Mouse (Mus musculus) ovary, adult 10 weeks (tissue): Measurements from ENCODE around the gene Olfr625-ps1. TPM values are rescaled to one million over a fixed set of nuclear protein-coding genes. Genes with fewer than 3 reads are reported as not detected.

Experiments used
- polyA plus RNA-seq: library from polyadenylated mRNA; stranded (reverse); fragments of 350-450 nt; fragmentation: Illumina TruSeq; extraction: RNeasy Lipid Tissue Mini Kit (QIAGEN cat#74804); gene quantifications from one replicate; pipeline ENCODE4 v1.2.3, GENCODE M21; 2014

Olfr625-ps1 gene
- not detected for polyA plus RNA-seq

GRCm38 (mm10) chr7:103682420-103682819 lies at the start of gene Olfr625-ps1:
Olfr625-ps1 (plus strand) TSS chr7:103682720.

DNA sequence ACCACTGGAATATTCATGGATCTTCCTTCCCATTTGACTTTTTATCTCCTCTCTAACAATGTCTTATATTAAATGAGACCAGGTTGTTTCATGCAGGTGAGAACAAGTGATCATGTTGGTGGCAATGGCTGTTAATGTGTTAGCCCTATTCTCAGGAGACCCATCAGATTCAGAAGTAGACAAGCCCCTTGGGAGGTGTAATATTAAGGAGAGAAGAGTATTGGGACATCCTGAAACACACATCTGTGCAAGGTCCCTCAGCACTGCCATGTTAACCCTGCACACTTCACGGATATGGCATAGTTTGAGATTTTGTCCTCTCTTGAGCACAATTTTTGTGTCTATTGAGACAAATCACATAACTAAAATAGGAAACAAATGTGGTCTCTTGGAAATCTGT lies 39.9 kb upstream of the Olfr625-ps1 start, which contains the start of gene Olfr622:
Olfr622 (minus strand) TSS at position 101 of the 400 bp plus-strand sequence.

GRCm38 (mm10) chr7:103663598-103663997 lies 18.9 kb upstream of the Olfr625-ps1 start, which contains the start of gene Olfr623:
Olfr623 (minus strand) TSS chr7:103663698.

GRCm38 (mm10) chr7:103671091-103671490 lies 11.4 kb upstream of the Olfr625-ps1 start, which contains the start of gene Olfr624:
Olfr624 (minus strand) TSS chr7:103671191.

GRCm38 (mm10) chr7:103714371-103714770 lies 31.9 kb downstream of the Olfr625-ps1 start, which contains the start of gene Olfr243:
Olfr243 (plus strand) TSS chr7:103714671.

GRCm38 (mm10) chr7:103730074-103730473 lies 47.6 kb downstream of the Olfr625-ps1 start, which contains the start of gene Olfr628:
Olfr628 (plus strand) TSS chr7:103730374.

Other genes with a start within 250 kb of the Olfr625-ps1 start
- not detected for gene Olfr605, start 237.3 kb upstream of the Olfr625-ps1 start, polyA plus RNA-seq
- not detected for gene Olfr606, start 233.7 kb upstream of the Olfr625-ps1 start, polyA plus RNA-seq
- gene Olfr607, start 218.6 kb upstream of the Olfr625-ps1 start, polyA plus RNA-seq, result not detected
- gene Olfr608, start 212.8 kb upstream of the Olfr625-ps1 start, polyA plus RNA-seq, result not detected
- gene Olfr609, start 184.7 kb upstream of the Olfr625-ps1 start, polyA plus RNA-seq, result not detected
- gene Olfr610, start 170.6 kb upstream of the Olfr625-ps1 start, polyA plus RNA-seq, result not detected
- not detected for gene Olfr611, start 161.9 kb upstream of the Olfr625-ps1 start, polyA plus RNA-seq
- not detected for gene Olfr612, start 140.0 kb upstream of the Olfr625-ps1 start, polyA plus RNA-seq
- not detected for gene Olfr613, start 134.6 kb upstream of the Olfr625-ps1 start, polyA plus RNA-seq
- not detected for gene Olfr615, start 126.6 kb upstream of the Olfr625-ps1 start, polyA plus RNA-seq
- gene Olfr616, start 113.6 kb upstream of the Olfr625-ps1 start, polyA plus RNA-seq, result not detected
- not detected for gene Olfr617, start 109.7 kb upstream of the Olfr625-ps1 start, polyA plus RNA-seq
- gene Olfr618, start 92.6 kb upstream of the Olfr625-ps1 start, polyA plus RNA-seq, result not detected
- not detected for gene Olfr619, start 82.1 kb upstream of the Olfr625-ps1 start, polyA plus RNA-seq
- not detected for gene Olfr620, start 70.2 kb upstream of the Olfr625-ps1 start, polyA plus RNA-seq
- gene Olfr622, start 40.0 kb upstream of the Olfr625-ps1 start, polyA plus RNA-seq, result not detected
- not detected for gene Olfr623, start 19.0 kb upstream of the Olfr625-ps1 start, polyA plus RNA-seq
- 0.63 TPM for gene Olfr624, start 11.5 kb upstream of the Olfr625-ps1 start, polyA plus RNA-seq
- gene Olfr243, start 32.0 kb downstream of the Olfr625-ps1 start, polyA plus RNA-seq, result not detected
- not detected for gene Olfr628, start 47.7 kb downstream of the Olfr625-ps1 start, polyA plus RNA-seq
- not detected for gene Olfr629, start 62.2 kb downstream of the Olfr625-ps1 start, polyA plus RNA-seq
- not detected for gene Olfr630, start 74.6 kb downstream of the Olfr625-ps1 start, polyA plus RNA-seq
- not detected for gene Olfr69, start 88.9 kb downstream of the Olfr625-ps1 start, polyA plus RNA-seq
- gene Olfr68, start 97.0 kb downstream of the Olfr625-ps1 start, polyA plus RNA-seq, result not detected
- gene Olfr67, start 109.1 kb downstream of the Olfr625-ps1 start, polyA plus RNA-seq, result not detected
- 2.9 TPM for gene Hbb-bt, start 131.3 kb downstream of the Olfr625-ps1 start, polyA plus RNA-seq
- 54.8 TPM for gene Hbb-bs, start 145.4 kb downstream of the Olfr625-ps1 start, polyA plus RNA-seq
- not detected for gene Hbb-bh2, start 157.8 kb downstream of the Olfr625-ps1 start, polyA plus RNA-seq
- gene Hbb-bh1, start 160.4 kb downstream of the Olfr625-ps1 start, polyA plus RNA-seq, result not detected
- not detected for gene Hbb-y, start 170.5 kb downstream of the Olfr625-ps1 start, polyA plus RNA-seq
- not detected for gene Olfr66, start 203.5 kb downstream of the Olfr625-ps1 start, polyA plus RNA-seq
- not detected for gene Olfr64, start 211.8 kb downstream of the Olfr625-ps1 start, polyA plus RNA-seq
- not detected for gene Olfr65, start 220.8 kb downstream of the Olfr625-ps1 start, polyA plus RNA-seq
- not detected for gene Olfr631, start 246.1 kb downstream of the Olfr625-ps1 start, polyA plus RNA-seq